Mouse (Mus musculus): Measurements from ENCODE around the gene Rps4x. TPM values are rescaled to one million over a fixed set of nuclear protein-coding genes. Genes with fewer than 3 reads are reported as not detected.

Rps4x gene
- polyA plus RNA-seq, 1 experiment = 2,633 TPM

DNA sequence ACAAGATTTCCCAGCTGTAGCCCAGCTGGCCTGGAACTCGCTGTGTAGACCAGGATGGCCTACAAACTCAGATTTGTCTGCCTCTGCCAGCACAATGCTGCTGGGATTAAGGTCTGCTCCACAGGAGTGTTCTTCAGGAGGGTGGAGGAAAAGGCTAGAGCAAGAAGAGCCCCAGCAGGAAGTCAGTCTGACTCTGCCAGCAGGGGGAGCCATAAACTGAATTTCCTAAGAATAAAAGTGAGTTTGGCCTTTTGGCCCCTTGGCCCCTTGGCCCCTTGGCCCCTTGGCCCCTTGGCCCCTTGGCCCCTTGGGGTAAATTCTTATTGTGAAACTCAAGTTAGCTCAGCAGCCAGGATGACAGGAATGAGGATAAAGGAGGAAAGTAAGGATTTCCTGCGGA, 29.4 kb downstream of the Rps4x start:
- Histone ChIP-seq H3K4me3 (ENCODE audit: insufficient read depth, poor library complexity, severe bottlenecking) (no peak overlapping the region), H3K79me3 (ENCODE audit: low read depth) (peaks cover 15% of the 10 kb centered on the region), H3K79me2 (ENCODE audit: control insufficient read depth, insufficient read depth) (peaks cover 17% of the 10 kb centered on the region), H3K36me3 (ENCODE audit: control insufficient read depth, insufficient read depth) (no peaks in the 10 kb centered on the region), H3K27me3 (ENCODE audit: control insufficient read depth, insufficient read depth, insufficient read length) (no peaks in the 10 kb centered on the region), H3ac (ENCODE audit: control insufficient read depth, insufficient read length, low read depth) (no peak overlapping the region)
- TF ChIP-seq USF1 (IDR thresholded peaks at IDR 0.05; ENCODE audit: low read depth) = no peak
- TF ChIP-seq MAX (IDR thresholded peaks at IDR 0.05) = no peak
- no peak for TF ChIP-seq CTCF (IDR thresholded peaks at IDR 0.05; ENCODE audit: control insufficient read depth, insufficient read depth, insufficient read length)
- no peak for TF ChIP-seq MYOD1 (IDR thresholded peaks at IDR 0.05; ENCODE audit: control insufficient read depth, insufficient read length, low read depth)
- no peak for TF ChIP-seq FOSL1 (IDR thresholded peaks at IDR 0.05; ENCODE audit: insufficient read depth, low read length, poor library complexity, severe bottlenecking)
- TF ChIP-seq MYOG (IDR thresholded peaks at IDR 0.05; ENCODE audit: control insufficient read depth, extremely low read depth, insufficient read length) = no peak
- TF ChIP-seq CEBPB (IDR thresholded peaks at IDR 0.05; ENCODE audit: low read depth) = no peak

DNA sequence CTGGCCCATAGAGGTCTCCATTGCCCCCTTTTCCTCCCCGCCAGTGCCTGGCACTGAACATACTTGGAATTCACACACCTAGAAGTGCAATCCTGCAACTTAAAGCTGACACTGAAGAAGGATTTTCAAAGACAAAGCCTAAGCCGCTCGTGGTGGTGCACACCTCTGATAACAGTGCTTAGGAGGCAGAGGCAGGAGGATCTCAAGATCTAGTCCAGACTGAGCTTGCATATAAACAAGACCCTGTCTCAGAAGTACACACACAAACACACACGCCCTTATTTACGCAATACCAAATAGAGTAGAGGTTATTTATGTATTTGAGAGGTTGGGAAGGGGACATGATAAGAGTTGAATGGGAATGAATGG, 31.8 kb downstream of the Rps4x start:
- Histone ChIP-seq H3K79me3 (ENCODE audit: low read depth) (peaks cover 37% of the 10 kb centered on the region), H3K36me3 (ENCODE audit: control insufficient read depth, insufficient read depth) (no peaks in the 10 kb centered on the region), H3K27me3 (ENCODE audit: control insufficient read depth, insufficient read depth, insufficient read length) (no peaks in the 10 kb centered on the region), H3K4me3 (ENCODE audit: insufficient read depth, poor library complexity, severe bottlenecking) (no peak overlapping the region), H3ac (ENCODE audit: control insufficient read depth, insufficient read length, low read depth) (peak overlapping the region; percentile 2), H3K79me2 (ENCODE audit: control insufficient read depth, insufficient read depth) (peaks cover 41% of the 10 kb centered on the region)
- TF ChIP-seq MYOD1 (IDR thresholded peaks at IDR 0.05; ENCODE audit: control insufficient read depth, insufficient read length, low read depth) (no peak), CTCF (IDR thresholded peaks at IDR 0.05; ENCODE audit: control insufficient read depth, insufficient read depth, insufficient read length) (no peak), FOSL1 (IDR thresholded peaks at IDR 0.05; ENCODE audit: insufficient read depth, low read length, poor library complexity, severe bottlenecking) (no peak), MAX (IDR thresholded peaks at IDR 0.05) (no peak), MYOG (IDR thresholded peaks at IDR 0.05; ENCODE audit: control insufficient read depth, extremely low read depth, insufficient read length) (no peak), CEBPB (IDR thresholded peaks at IDR 0.05; ENCODE audit: low read depth) (no peak), USF1 (IDR thresholded peaks at IDR 0.05; ENCODE audit: low read depth) (no peak)

DNA sequence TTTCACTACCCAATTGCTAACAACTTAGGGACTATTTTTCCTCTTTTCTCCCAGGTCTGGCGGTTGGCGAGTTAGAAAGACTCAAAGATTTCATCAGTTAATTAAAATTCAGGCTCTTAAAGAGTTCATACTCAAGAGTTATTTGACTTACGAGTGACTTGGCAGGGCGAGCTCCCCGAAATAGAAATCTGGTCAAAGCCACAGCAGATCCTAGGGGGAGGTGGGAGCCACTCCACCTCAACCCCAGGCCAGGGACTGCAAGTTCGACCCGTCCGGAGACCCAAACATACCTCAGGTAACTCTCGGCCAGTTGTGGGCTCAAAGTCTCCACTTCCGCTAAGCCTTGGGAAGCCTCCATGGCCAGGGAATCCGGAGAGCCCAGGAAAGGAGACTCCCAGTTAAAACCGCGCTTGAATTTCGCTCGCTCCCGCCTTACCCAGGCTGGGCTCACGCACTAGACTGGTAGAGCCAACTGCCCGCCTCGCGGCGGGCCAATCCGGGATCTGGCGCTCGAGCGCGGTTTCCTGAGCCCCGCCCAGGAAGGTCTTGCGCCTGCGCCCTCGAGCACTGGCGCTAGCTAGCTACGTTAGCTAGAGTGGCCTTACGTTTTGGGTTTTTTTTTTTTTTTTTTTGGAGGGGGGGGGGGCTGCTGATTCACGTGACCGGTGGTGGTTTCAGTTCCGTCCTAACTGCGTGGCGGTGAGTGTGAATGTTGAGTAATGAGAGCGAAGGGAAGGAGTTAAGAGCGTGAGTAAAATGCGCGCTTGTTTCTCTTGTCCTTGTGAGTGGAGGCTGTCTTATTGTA, 32.4 kb downstream of the Rps4x start, which contains the start of gene Ercc6l:
Gene Ercc6l, minus strand, starts transcription at position 474 of the 805 bp plus-strand sequence.
- H3K4me3 ChIP-seq (ENCODE audit: insufficient read depth, poor library complexity, severe bottlenecking) = peak within 1 kb of the TSS; percentile 39

DNA sequence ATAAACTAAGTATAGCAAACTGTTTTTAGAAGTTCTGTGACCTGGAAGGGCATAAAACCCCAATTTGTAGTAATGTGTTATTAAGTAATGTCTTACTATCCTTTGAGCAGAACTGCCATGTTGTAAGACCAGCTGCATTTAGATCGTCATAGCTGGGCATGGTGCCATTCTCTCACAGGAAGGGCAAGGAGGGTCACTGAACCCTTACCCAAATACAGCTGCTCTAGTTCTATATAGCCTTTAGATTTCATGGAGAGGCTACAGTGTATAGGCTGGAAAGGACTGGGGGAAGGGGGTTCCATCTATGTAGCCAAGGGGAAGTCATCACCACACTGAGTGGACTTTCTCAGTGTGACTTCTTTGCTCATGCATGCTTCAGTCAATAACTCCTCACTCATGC, 48.0 kb downstream of the Rps4x start:
- TF ChIP-seq MYOG (IDR thresholded peaks at IDR 0.05; ENCODE audit: control insufficient read depth, extremely low read depth, insufficient read length) = no peak
- TF ChIP-seq FOSL1 (IDR thresholded peaks at IDR 0.05; ENCODE audit: insufficient read depth, low read length, poor library complexity, severe bottlenecking) = no peak
- Histone ChIP-seq H3K4me3 (ENCODE audit: insufficient read depth, poor library complexity, severe bottlenecking) (no peak overlapping the region), H3K79me2 (ENCODE audit: control insufficient read depth, insufficient read depth) (no peaks in the 10 kb centered on the region), H3K27me3 (ENCODE audit: control insufficient read depth, insufficient read depth, insufficient read length) (no peaks in the 10 kb centered on the region), H3K36me3 (ENCODE audit: control insufficient read depth, insufficient read depth) (peaks cover 20% of the 10 kb centered on the region), H3ac (ENCODE audit: control insufficient read depth, insufficient read length, low read depth) (no peak overlapping the region), H3K79me3 (ENCODE audit: low read depth) (no peaks in the 10 kb centered on the region)

More for the DNA sequence above, 32.4 kb downstream of the Rps4x start, which contains the start of gene Ercc6l:
- Histone ChIP-seq H3K36me3 (ENCODE audit: control insufficient read depth, insufficient read depth) (no peaks in the 10 kb centered on the region), H3K79me3 (ENCODE audit: low read depth) (peaks cover 42% of the 10 kb centered on the region), H3K27me3 (ENCODE audit: control insufficient read depth, insufficient read depth, insufficient read length) (no peaks in the 10 kb centered on the region), H3ac (ENCODE audit: control insufficient read depth, insufficient read length, low read depth) (peak within 1 kb of the TSS; percentile 82), H3K79me2 (ENCODE audit: control insufficient read depth, insufficient read depth) (peaks cover 47% of the 10 kb centered on the region)
- no peak for TF ChIP-seq CTCF (IDR thresholded peaks at IDR 0.05; ENCODE audit: control insufficient read depth, insufficient read depth, insufficient read length)
- TF ChIP-seq USF1 (IDR thresholded peaks at IDR 0.05; ENCODE audit: low read depth) = peak; percentile 75
- no peak for TF ChIP-seq MYOG (IDR thresholded peaks at IDR 0.05; ENCODE audit: control insufficient read depth, extremely low read depth, insufficient read length)
- TF ChIP-seq MYOD1 (IDR thresholded peaks at IDR 0.05; ENCODE audit: control insufficient read depth, insufficient read length, low read depth) = no peak

Other genes starting within 250 kb of the Rps4x start
- gene Rtl5, start 118.1 kb downstream of the Rps4x start, polyA plus RNA-seq (2012; fragmentation: generic; extraction: Trizol) = 0.15 TPM
- gene Pin4, start 69.9 kb downstream of the Rps4x start, polyA plus RNA-seq (2012; fragmentation: generic; extraction: Trizol) = 89.0 TPM
- gene Ercc6l, start 32.3 kb downstream of the Rps4x start, polyA plus RNA-seq (2012; fragmentation: generic; extraction: Trizol) = 6.2 TPM
- 12.3 TPM for gene Cited1, start 62.8 kb upstream of the Rps4x start, polyA plus RNA-seq (2012; fragmentation: generic; extraction: Trizol)

Measured in C2C12 (cell line).